Mouse (Mus musculus) intestine, postnatal 0 days (tissue): ENCODE results near the gene Tpbgl. TPM values are rescaled to one million over a fixed set of nuclear protein-coding genes. Genes with fewer than 3 reads are reported as not detected.

Experiments
- ATAC-seq: fragments of 200-750 bp; cut with Nextera tagmentation; 2 replicates; pipeline ENCODE4 v1.8.0; 2017; ENCODE audit warnings: mild to moderate bottlenecking, moderate TSS enrichment, moderate library complexity
- H3K27ac ChIP-seq: fragments of 300-500 bp; sonication (generic); 2 replicates; pipeline ENCODE4 v1.5.1; 2014; ENCODE audit warnings: mild to moderate bottlenecking, low read depth, low read length, moderate library complexity
- H3K27me3 ChIP-seq: fragments of 300-500 bp; sonication (generic); replicated peaks from 2 replicates; pipeline ENCODE4 v1.6.1; 2014; ENCODE audit warnings: low read length, mixed read lengths; ENCODE audit not compliant: control insufficient read depth, insufficient read depth
- H3K36me3 ChIP-seq: fragments of 300-500 bp; sonication (generic); 2 replicates; pipeline ENCODE4 v1.6.1; 2014; ENCODE audit warnings: mild to moderate bottlenecking, moderate library complexity; ENCODE audit not compliant: control insufficient read depth, insufficient read depth
- H3K4me1 ChIP-seq: fragments of 300-500 bp; sonication (generic); replicated peaks from 2 replicates; pipeline ENCODE4 v1.6.1; 2014; ENCODE audit warnings: antibody characterized with exemption, low read length, mixed read lengths; ENCODE audit not compliant: control insufficient read depth, insufficient read depth
- H3K4me2 ChIP-seq: fragments of 300-500 bp; sonication (generic); replicated peaks from 2 replicates; pipeline ENCODE4 v1.6.1; 2014; ENCODE audit warnings: low read depth, mild to moderate bottlenecking, moderate library complexity
- H3K4me3 ChIP-seq: fragments of 300-500 bp; sonication (generic); 2 replicates; pipeline ENCODE4 v1.5.1; 2014; ENCODE audit warnings: low read depth, low read length
- H3K9ac ChIP-seq: fragments of 300-500 bp; sonication (generic); 2 replicates; pipeline ENCODE4 v1.6.1; 2014; ENCODE audit warnings: mild to moderate bottlenecking, low read depth, low read length
- H3K9me3 ChIP-seq: fragments of 300-500 bp; sonication (generic); 2 replicates; pipeline ENCODE4 v1.6.1; 2016; ENCODE audit warnings: mixed run types; ENCODE audit not compliant: control insufficient read depth
- CTCF ChIP-seq: sonication (generic); IDR thresholded peaks from 2 replicates; pipeline ENCODE4 v1.5.1; 2016; ENCODE audit warnings: low read depth, mild to moderate bottlenecking, control low read depth, antibody characterized with exemption, moderate library complexity
- WGBS: fragments of 180-500 bp; shearing (Covaris S2); extraction: QIAGEN DNeasy Blood & Tissue Kit; methylation state at CpG from one replicate; pipeline ENCODE4 v1.1.7; 2014; 5-methylcytosine and 5-hydroxymethylcytosine counted together
- polyA plus RNA-seq: library from polyadenylated mRNA; unstranded; fragments of >200 nt; fragmentation: Nextera tagmentation; extraction: Ambion mirVana; gene quantifications from 2 replicates; pipeline ENCODE4 v1.2.1, GENCODE M21; 2015

The Tpbgl gene
- polyA plus RNA-seq, 1 experiment from 2014 or later = 1.4 TPM

- no peak overlapping the region for H3K27ac ChIP-seq
- H3K4me2 ChIP-seq = no peak overlapping the region
- peaks cover 24% of the 10 kb centered on the region; the same call in 1 of the 2 replicates for H3K36me3 ChIP-seq
- no peak for TF ChIP-seq CTCF
- H3K9me3 ChIP-seq = no peaks in the 10 kb centered on the region
- H3K27me3 ChIP-seq = no peaks in the 10 kb centered on the region
- ATAC-seq = no peak
- no peak overlapping the region for H3K4me3 ChIP-seq
- WGBS = 91% methylated on average over 2 of the region's 2 CpGs
- H3K4me1 ChIP-seq = no peaks in the 10 kb centered on the region
- H3K9ac ChIP-seq = no peak overlapping the region
These were observed 21.8 kb downstream of the Tpbgl start for GRCm38 (mm10) chr7:99605058-99605457.

DNA sequence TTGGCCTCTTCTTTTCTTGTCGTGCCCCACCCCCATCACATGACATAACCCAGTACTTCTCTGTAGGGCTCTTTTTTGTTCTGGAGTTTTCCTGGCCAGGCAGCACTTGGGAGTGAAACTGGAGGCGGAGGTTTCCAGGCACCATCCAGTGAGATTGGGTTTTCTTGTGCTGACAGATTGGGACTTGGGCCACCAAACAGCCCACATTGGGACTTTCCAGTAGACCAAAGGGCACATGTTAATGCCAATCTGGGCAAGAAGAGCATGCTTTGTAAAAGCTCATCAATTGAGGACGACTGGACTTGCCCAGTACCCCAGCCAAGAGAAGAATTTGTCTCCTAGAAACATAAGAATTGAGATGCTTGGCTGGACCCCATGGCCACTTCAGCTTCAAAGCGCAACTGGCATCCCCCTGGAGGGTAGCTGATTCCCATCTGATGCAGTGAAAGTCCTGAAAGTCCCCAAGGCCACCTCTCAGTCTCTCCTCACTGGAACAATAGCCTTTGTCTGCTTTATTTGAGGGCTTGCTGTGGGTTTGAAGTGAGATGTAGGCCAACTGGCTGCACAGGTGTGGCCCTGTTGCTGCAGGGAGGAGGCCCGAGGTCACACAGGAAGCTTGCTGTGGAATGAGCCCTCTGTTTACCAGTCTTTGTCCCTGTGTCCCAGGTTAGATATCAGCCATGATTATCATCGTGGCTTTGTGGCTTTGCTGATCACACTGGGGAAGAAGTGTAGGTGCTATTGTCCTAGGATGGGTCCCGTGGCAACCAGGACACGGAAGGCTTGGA, 22.8 kb downstream of the Tpbgl start:
- peaks cover 28% of the 10 kb centered on the region; the same call in 1 of the 2 replicates for H3K36me3 ChIP-seq
- TF ChIP-seq CTCF = no peak
- H3K4me3 ChIP-seq = no peak overlapping the region
- no peaks in the 10 kb centered on the region for H3K9me3 ChIP-seq
- no peak for ATAC-seq
- no peak overlapping the region for H3K9ac ChIP-seq
- 66% methylated on average over 8 of the region's 8 CpGs for WGBS
- H3K4me1 ChIP-seq = no peaks in the 10 kb centered on the region
- no peaks in the 10 kb centered on the region for H3K27me3 ChIP-seq
- no peak overlapping the region for H3K4me2 ChIP-seq
- no peak overlapping the region for H3K27ac ChIP-seq

DNA sequence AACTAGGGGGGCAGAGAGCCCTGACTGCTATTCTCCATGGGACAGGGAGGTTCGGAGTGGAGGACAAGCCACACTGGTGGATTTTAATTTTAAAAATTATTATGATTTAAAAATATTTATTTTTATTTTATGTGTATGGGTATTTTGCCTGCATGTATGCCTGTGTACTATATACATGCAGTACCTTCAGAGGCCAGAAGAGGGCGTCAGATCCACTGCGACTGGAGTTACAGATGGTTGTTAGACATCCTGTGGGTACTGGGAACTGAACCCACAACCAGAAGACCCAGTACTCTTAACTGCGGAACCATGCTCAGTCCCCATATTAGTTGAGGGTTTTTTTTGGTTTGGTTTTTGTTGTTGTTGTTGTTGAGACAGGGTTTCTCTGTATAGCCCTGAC, 28.2 kb downstream of the Tpbgl start:
- ATAC-seq = no peak
- Histone ChIP-seq H3K27me3 (no peaks in the 10 kb centered on the region), H3K27ac (no peak overlapping the region), H3K9ac (no peak overlapping the region), H3K4me1 (no peaks in the 10 kb centered on the region), H3K9me3 (no peaks in the 10 kb centered on the region), H3K4me3 (no peak overlapping the region), H3K36me3 (peaks cover 48% of the 10 kb centered on the region), H3K4me2 (no peak overlapping the region)
- 78% methylated on average over 4 of the region's 4 CpGs for WGBS
- TF ChIP-seq CTCF = peak; percentile 48

DNA sequence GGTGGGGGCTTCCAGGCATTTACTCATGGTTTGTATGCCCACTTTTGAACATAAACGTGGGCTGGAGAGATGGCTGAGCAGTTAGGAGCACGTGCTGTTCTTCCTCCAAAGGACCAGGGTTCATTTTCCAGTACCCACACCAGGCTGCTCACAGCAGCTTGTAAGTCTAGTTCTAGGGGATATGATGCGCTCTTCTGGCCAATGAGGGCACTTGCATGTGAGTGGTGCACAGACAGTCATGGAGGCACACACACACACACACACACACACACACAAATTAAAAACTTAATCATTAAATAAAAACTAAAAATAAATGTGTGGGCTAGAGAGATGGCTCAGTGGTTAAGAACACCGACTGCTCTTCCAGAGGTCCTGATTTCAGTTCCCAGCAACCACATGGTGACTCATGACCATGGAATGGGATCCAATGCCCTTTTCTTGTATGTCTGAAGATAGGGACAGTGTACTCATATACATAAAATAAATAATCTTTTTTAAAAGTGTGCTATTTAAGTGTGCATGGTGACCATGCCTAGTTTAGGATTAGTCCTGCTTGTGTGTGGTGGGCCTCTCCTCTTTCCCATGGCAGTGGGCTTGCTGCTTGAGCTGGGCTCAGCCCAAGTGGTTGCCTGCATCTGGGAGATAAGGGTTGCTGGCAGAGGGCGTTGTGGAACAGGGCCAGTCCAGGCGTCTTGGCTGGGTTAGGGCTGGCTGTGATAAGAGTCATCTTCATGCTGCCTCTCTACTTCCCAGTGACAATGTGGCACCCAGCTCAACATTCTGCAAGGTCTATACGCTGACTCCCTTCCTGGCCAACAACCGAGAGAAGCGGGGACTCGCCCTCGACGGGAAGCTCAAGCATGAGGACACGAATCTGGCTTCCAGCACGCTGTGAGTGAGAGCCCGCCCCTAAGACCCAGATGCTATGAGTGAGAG, 32.8 kb downstream of the Tpbgl start:
- H3K27me3 ChIP-seq = no peaks in the 10 kb centered on the region
- WGBS = 87% methylated on average over 15 of the region's 15 CpGs
- no peak overlapping the region for H3K4me3 ChIP-seq
- no peaks in the 10 kb centered on the region for H3K9me3 ChIP-seq
- no peaks in the 10 kb centered on the region for H3K4me1 ChIP-seq
- H3K36me3 ChIP-seq = peaks cover 41% of the 10 kb centered on the region
- no peak overlapping the region for H3K9ac ChIP-seq
- no peak overlapping the region for H3K4me2 ChIP-seq
- H3K27ac ChIP-seq = no peak overlapping the region
- no peak for TF ChIP-seq CTCF
- ATAC-seq = no peak

DNA sequence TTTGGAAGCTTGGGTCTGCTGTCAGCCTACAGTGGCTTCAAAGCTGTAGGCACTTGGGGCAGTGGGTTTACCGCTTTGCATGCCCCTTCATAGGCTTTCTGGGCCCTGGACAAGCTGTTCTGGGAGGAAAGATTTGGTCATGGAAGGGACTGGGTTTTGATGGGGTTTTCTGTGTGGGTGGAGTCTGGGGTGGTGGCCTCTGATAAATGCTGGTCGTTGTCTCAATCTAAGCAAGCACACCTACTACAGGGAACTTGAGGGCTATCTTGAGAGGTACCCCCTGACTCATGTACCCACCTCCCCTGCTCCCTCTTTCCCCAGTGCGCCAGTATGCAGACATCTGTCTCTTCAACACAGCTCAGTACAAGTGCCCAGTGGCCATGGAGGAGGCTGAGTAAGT, 34.2 kb downstream of the Tpbgl start:
- peaks cover 45% of the 10 kb centered on the region for H3K36me3 ChIP-seq
- H3K4me2 ChIP-seq = no peak overlapping the region
- H3K4me1 ChIP-seq = no peaks in the 10 kb centered on the region
- H3K27ac ChIP-seq = no peak overlapping the region
- H3K9me3 ChIP-seq = no peaks in the 10 kb centered on the region
- no peak for TF ChIP-seq CTCF
- no peak overlapping the region for H3K9ac ChIP-seq
- no peak overlapping the region for H3K4me3 ChIP-seq
- no peaks in the 10 kb centered on the region for H3K27me3 ChIP-seq
- ATAC-seq = no peak
- WGBS = 83% methylated on average over 3 of the region's 3 CpGs

GRCm38 (mm10) chr7:99590646-99591045, 36.3 kb downstream of the Tpbgl start:
- peaks cover 39% of the 10 kb centered on the region for H3K36me3 ChIP-seq
- H3K9ac ChIP-seq = no peak overlapping the region
- no peak overlapping the region for H3K4me2 ChIP-seq
- no peaks in the 10 kb centered on the region for H3K9me3 ChIP-seq
- H3K4me1 ChIP-seq = no peaks in the 10 kb centered on the region
- no peaks in the 10 kb centered on the region for H3K27me3 ChIP-seq
- H3K27ac ChIP-seq = no peak overlapping the region
- no peak for TF ChIP-seq CTCF
- WGBS = 87% methylated on average over 5 of the region's 5 CpGs
- no peak overlapping the region for H3K4me3 ChIP-seq
- no peak for ATAC-seq
